In genomic region chr2:60870450-60870849, GRCm38 (mm10) we compare ENCODE assay signal across 11 mouse cellular contexts.
DNase-seq lines count a peak whose midpoint lies in the region; ATAC-seq and TF ChIP-seq lines count a peak whose summit lies in the region.
"Had no signal": no experiment of that assay in that cellular context is flagged by ENCODE, and none has a peak within 500 bp of the region (broad histone marks: within the 10 kb centered on the region; RNA-seq: fewer than 3 reads in every experiment).

No protein-coding gene starts in this region.

- no peak overlapping the region for H3K4me3 ChIP-seq in heart, embryonic 13.5 days
- no peak overlapping the region for H3K4me3 ChIP-seq in ES-E14 (ENCODE audit: insufficient read depth in 1 of 2, low read depth in 1 of 2, low read length in 2 of 2, poor library complexity in 1 of 2, severe bottlenecking in 1 of 2)
- no peak overlapping the region for H3K4me3 ChIP-seq in limb, embryonic 15.5 days
- H3K4me3 ChIP-seq: neural tube, embryonic 13.5 days had no signal

- no peaks in the 10 kb centered on the region for H3K36me3 ChIP-seq in heart, embryonic 13.5 days
- no peaks in the 10 kb centered on the region for H3K36me3 ChIP-seq in ES-E14 (ENCODE audit: control insufficient read depth, insufficient read depth, low read length, poor library complexity, severe bottlenecking)
- H3K36me3 ChIP-seq in limb, embryonic 15.5 days: no peaks in the 10 kb centered on the region
- H3K36me3 ChIP-seq: neural tube, embryonic 13.5 days had no signal

- H3K9ac ChIP-seq in heart, embryonic 13.5 days: no peak overlapping the region
- no peak overlapping the region for H3K9ac ChIP-seq in ES-E14 (ENCODE audit: insufficient read depth, low read depth, low read length, poor library complexity, severe bottlenecking)
- H3K9ac ChIP-seq in limb, embryonic 15.5 days: no peak overlapping the region
- H3K9ac ChIP-seq: forebrain, postnatal 0 days; neural tube, embryonic 13.5 days had no signal

- WGBS in heart, embryonic 13.5 days: 30% methylated on average over 4 of the region's 4 CpGs
- 53% methylated on average over 4 of the region's 4 CpGs for WGBS in limb, embryonic 15.5 days

- ATAC-seq in heart, embryonic 13.5 days (ENCODE audit: extremely low read depth, insufficient number of reproducible peaks, low FRiP score, low TSS enrichment): no peak
- no peak for ATAC-seq in limb, embryonic 15.5 days (ENCODE audit: insufficient number of reproducible peaks, low FRiP score, low TSS enrichment, low read depth)
- ATAC-seq: forebrain, postnatal 0 days had no signal

- H3K4me1 ChIP-seq in heart, embryonic 13.5 days: peaks cover 96% of the 10 kb centered on the region
- peaks cover 2 to 19% of the 10 kb centered on the region in 2 experiments for H3K4me1 ChIP-seq in ES-E14 (ENCODE audit: control insufficient read depth in 2 of 2, insufficient read depth in 2 of 2, low read length in 2 of 2, poor library complexity in 1 of 2)
- H3K4me1 ChIP-seq in limb, embryonic 15.5 days: peaks cover 30% of the 10 kb centered on the region

- H3K4me2 ChIP-seq in heart, embryonic 13.5 days: peak overlapping the region; percentile 20
- H3K4me2 ChIP-seq in limb, embryonic 15.5 days: no peak overlapping the region
- H3K4me2 ChIP-seq: neural tube, embryonic 13.5 days had no signal

- in situ Hi-C loops in ES-E14 (cut with MboI; ENCODE audit: low sequenced_read_pairs in 2 of 2, unreplicated experiment in 2 of 2): no loop called here

- intact Hi-C loops in heart, postnatal 14 days (cut with DNase I): no loop called here

- DNase-seq in heart, postnatal 14 days: no peak
- peak; percentile 69 for DNase-seq in 3134 (ENCODE audit: extremely low read depth, insufficient read length, low spot score)
- no peak for DNase-seq in ES-E14 (ENCODE audit: low read depth, low spot score)
- no peak for DNase-seq in cerebellum, adult 9-10 months
- no peak for DNase-seq in thymus, postnatal 36 days
- no peak for DNase-seq in urinary bladder, postnatal 25 days (ENCODE audit: low spot score)
- DNase-seq: cerebellum, adult 11 months; forebrain, postnatal 0 days had no signal

- no peaks in the 10 kb centered on the region for H3K27me3 ChIP-seq in heart, embryonic 13.5 days (replicated peaks)
- no peaks in the 10 kb centered on the region for H3K27me3 ChIP-seq in limb, embryonic 15.5 days
- H3K27me3 ChIP-seq: neural tube, embryonic 13.5 days had no signal

- H3K27ac ChIP-seq in heart, embryonic 13.5 days (replicated peaks): peak overlapping the region; percentile 64
- peak overlapping the region; percentile 72 for H3K27ac ChIP-seq in ES-E14 (ENCODE audit: insufficient read depth, low read depth, low read length, poor library complexity, severe bottlenecking)
- peak overlapping the region; percentile 18; the same call in 1 of the 2 replicates for H3K27ac ChIP-seq in limb, embryonic 15.5 days
- H3K27ac ChIP-seq: neural tube, embryonic 13.5 days had no signal

- no peaks in the 10 kb centered on the region for H3K9me3 ChIP-seq in heart, embryonic 13.5 days
- H3K9me3 ChIP-seq in ES-E14 (ENCODE audit: control insufficient read depth, insufficient read depth, low read depth, low read length): no peaks in the 10 kb centered on the region
- H3K9me3 ChIP-seq in limb, embryonic 15.5 days: no peaks in the 10 kb centered on the region
- H3K9me3 ChIP-seq: neural tube, embryonic 13.5 days had no signal

TF ChIP-seq in ES-E14, 5 proteins besides CTCF, POLR2A, EP300 and RAD21:
- no peak for TF ChIP-seq MAFK (IDR thresholded peaks at IDR 0.05; ENCODE audit: insufficient read depth, low read depth, low read length)
- no peak for TF ChIP-seq CHD2 (IDR thresholded peaks at IDR 0.05; ENCODE audit: low read depth, low read length)
- TF ChIP-seq ZNF384 (IDR thresholded peaks at IDR 0.05; ENCODE audit: low read depth, low read length): no peak
- TF ChIP-seq HCFC1 (IDR thresholded peaks at IDR 0.05; ENCODE audit: borderline replicate concordance, insufficient read depth, low read length): no peak
- no peak for TF ChIP-seq ZC3H11A (IDR thresholded peaks at IDR 0.05; ENCODE audit: borderline replicate concordance, low read depth, low read length)

Comparison
In these comparisons a context has a peak if more than half of its experiments do, and no peak if none do; other contexts are left out.
1. H3K27ac ChIP-seq: peak in every context shown above with its lines; median percentile 72 in ES-E14; 64 in heart, embryonic 13.5 days; 18 in limb, embryonic 15.5 days.